Mouse (Mus musculus): ENCODE measurements around the gene Ppil6. TPM values are rescaled to one million over a fixed set of nuclear protein-coding genes. Genes with fewer than 3 reads are reported as not detected.

Gene Ppil6
- polyA plus RNA-seq, 1 experiment from 2014 or later: 0.55 TPM

GRCm38 (mm10) chr10:41467325-41467724 lies 22.9 kb upstream of the Ppil6 start:
- H3K4me3 ChIP-seq: no peak overlapping the region
- H3K27ac ChIP-seq: no peak overlapping the region
- H3K27me3 ChIP-seq: no peaks in the 10 kb centered on the region
- H3K4me1 ChIP-seq: no peaks in the 10 kb centered on the region
- H3K36me3 ChIP-seq: peaks cover 27% of the 10 kb centered on the region
- no peak overlapping the region for H3K4me2 ChIP-seq (replicated peaks)
- no peaks in the 10 kb centered on the region for H3K9me3 ChIP-seq
- no peak for ATAC-seq (ENCODE audit: insufficient number of reproducible peaks, insufficient read depth, low FRiP score, low TSS enrichment)
- no peak overlapping the region for H3K9ac ChIP-seq
- 47% methylated on average over 6 of the region's 6 CpGs for WGBS

- Histone ChIP-seq H3K9ac (no peak overlapping the region), H3K9me3 (no peaks in the 10 kb centered on the region), H3K4me3 (no peak overlapping the region), H3K27ac (no peak overlapping the region), H3K4me1 (peaks cover under 1% of the 10 kb centered on the region; the same call in 1 of the 2 replicates), H3K27me3 (no peaks in the 10 kb centered on the region), H3K36me3 (peaks cover 14% of the 10 kb centered on the region), H3K4me2 (replicated peaks) (no peak overlapping the region)
- no peak for ATAC-seq (ENCODE audit: insufficient number of reproducible peaks, insufficient read depth, low FRiP score, low TSS enrichment)
- WGBS: 83% methylated on average over 3 of the region's 3 CpGs
Measured at GRCm38 (mm10) chr10:41470693-41471092, 19.5 kb upstream of the Ppil6 start.

DNA sequence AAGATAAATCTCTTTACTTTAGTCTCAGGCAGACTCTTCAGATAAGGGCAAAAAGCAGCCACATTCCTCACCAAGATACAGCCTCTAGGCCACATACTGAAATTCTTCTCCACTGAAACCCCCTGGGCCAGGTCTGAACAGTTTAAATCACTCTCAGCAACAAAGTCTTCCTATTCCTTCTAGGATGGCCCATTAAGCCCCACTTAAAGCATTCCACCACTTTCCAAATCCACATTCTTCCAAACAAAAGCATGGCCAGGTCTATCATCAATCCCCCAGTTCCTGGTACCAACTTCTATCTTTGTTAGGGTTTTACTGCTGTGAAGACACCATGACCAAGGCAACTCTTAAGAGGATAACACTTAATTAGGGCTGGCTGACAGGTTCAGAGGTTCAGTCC lies 17.7 kb upstream of the Ppil6 start:
- Histone ChIP-seq H3K36me3 (peaks cover 6% of the 10 kb centered on the region), H3K9me3 (no peaks in the 10 kb centered on the region), H3K27me3 (no peaks in the 10 kb centered on the region), H3K9ac (no peak overlapping the region), H3K4me3 (no peak overlapping the region), H3K4me2 (replicated peaks) (no peak overlapping the region), H3K27ac (no peak overlapping the region), H3K4me1 (peaks cover 10% of the 10 kb centered on the region)
- ATAC-seq (ENCODE audit: insufficient number of reproducible peaks, insufficient read depth, low FRiP score, low TSS enrichment): no peak

- ATAC-seq (ENCODE audit: insufficient number of reproducible peaks, insufficient read depth, low FRiP score, low TSS enrichment): no peak
Measured at GRCm38 (mm10) chr10:41472962-41473481, 17.2 kb upstream of the Ppil6 start.

DNA sequence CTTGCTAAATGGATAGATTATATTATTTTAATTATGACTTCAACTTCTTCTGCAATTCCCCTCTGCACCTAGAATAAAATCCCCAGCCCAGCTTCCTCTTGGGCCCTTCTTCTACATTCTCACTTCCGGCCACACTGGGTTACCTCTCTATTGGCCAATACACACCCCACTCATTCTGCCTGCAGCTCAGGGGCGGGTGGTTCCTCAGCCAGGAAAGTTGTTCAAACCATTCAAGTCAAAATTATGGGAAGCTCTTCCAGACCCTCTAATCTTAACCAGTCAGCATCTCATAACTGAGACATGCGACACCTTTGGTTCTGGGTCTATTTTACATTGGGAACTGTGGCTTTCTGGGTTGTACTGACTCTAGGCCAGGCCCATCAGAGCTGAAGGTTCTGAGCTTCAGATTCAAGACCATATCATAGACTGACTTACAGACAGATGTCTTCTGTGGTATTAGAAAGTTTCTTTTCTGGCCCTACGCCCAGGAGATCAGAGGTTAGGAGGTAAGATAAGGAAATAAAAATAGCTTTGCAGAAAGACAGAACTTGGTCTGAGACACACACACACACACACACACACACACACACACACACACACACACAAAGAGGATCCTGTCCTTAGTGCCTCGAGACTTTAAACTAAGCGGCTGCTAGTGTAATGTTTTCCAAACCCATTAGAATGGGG lies 16.3 kb upstream of the Ppil6 start:
- Histone ChIP-seq H3K9me3 (no peaks in the 10 kb centered on the region), H3K4me3 (no peak overlapping the region), H3K36me3 (peaks cover 5% of the 10 kb centered on the region), H3K4me1 (peaks cover 10% of the 10 kb centered on the region), H3K27me3 (no peaks in the 10 kb centered on the region), H3K4me2 (replicated peaks) (no peak overlapping the region), H3K27ac (no peak overlapping the region), H3K9ac (no peak overlapping the region)
- WGBS: 74% methylated on average over 6 of the region's 6 CpGs
- ATAC-seq (ENCODE audit: insufficient number of reproducible peaks, insufficient read depth, low FRiP score, low TSS enrichment): no peak

More at GRCm38 (mm10) chr10:41472962-41473481, 17.2 kb upstream of the Ppil6 start:
- Histone ChIP-seq H3K27me3 (no peaks in the 10 kb centered on the region), H3K9ac (no peak overlapping the region), H3K9me3 (no peaks in the 10 kb centered on the region), H3K4me1 (peaks cover 10% of the 10 kb centered on the region), H3K4me2 (replicated peaks) (no peak overlapping the region), H3K36me3 (peaks cover 6% of the 10 kb centered on the region), H3K27ac (no peak overlapping the region), H3K4me3 (no peak overlapping the region)
- WGBS: 78% methylated on average over 5 of the region's 5 CpGs

GRCm38 (mm10) chr10:41474981-41475391 lies 15.3 kb upstream of the Ppil6 start:
- 0 out of 2 replicates have a peak overlapping the region, but pooled peaks have one; percentile 19 for H3K27ac ChIP-seq
- H3K4me3 ChIP-seq: no peak overlapping the region
- H3K4me1 ChIP-seq: peaks cover 10% of the 10 kb centered on the region
- H3K9me3 ChIP-seq: no peaks in the 10 kb centered on the region
- no peaks in the 10 kb centered on the region for H3K27me3 ChIP-seq
- no peak overlapping the region; the same call in 1 of the 2 replicates for H3K4me2 ChIP-seq (replicated peaks)
- 63% methylated on average over 1 of the region's 1 CpGs for WGBS
- ATAC-seq (ENCODE audit: insufficient number of reproducible peaks, insufficient read depth, low FRiP score, low TSS enrichment): no peak
- peaks cover 13% of the 10 kb centered on the region for H3K36me3 ChIP-seq
- H3K9ac ChIP-seq: no peak overlapping the region

GRCm38 (mm10) chr10:41476171-41477017 lies 13.8 kb upstream of the Ppil6 start, which contains the start of gene Mical1:
Gene Mical1, plus strand, starts transcription at chr10:41476314.
- peak within 1 kb of the TSS; percentile 69 for H3K9ac ChIP-seq
- peaks cover 20% of the 10 kb centered on the region for H3K36me3 ChIP-seq
- H3K4me2 ChIP-seq (replicated peaks): peak within 1 kb of the TSS; percentile 82
- H3K27ac ChIP-seq: peak within 1 kb of the TSS; percentile 65
- H3K9me3 ChIP-seq: no peaks in the 10 kb centered on the region
- WGBS: under 1% methylated on average over 35 of the region's 35 CpGs
- ATAC-seq (ENCODE audit: insufficient number of reproducible peaks, insufficient read depth, low FRiP score, low TSS enrichment): peak; percentile 80
- no peaks in the 10 kb centered on the region for H3K27me3 ChIP-seq
- H3K4me1 ChIP-seq: peaks cover 10% of the 10 kb centered on the region
- peak within 1 kb of the TSS; percentile 64 for H3K4me3 ChIP-seq

- Histone ChIP-seq H3K9ac (peak overlapping the region; percentile 69), H3K4me2 (replicated peaks) (peak overlapping the region; percentile 82), H3K36me3 (peaks cover 25% of the 10 kb centered on the region), H3K9me3 (no peaks in the 10 kb centered on the region), H3K4me1 (peaks cover 10% of the 10 kb centered on the region), H3K4me3 (peak overlapping the region; percentile 64), H3K27me3 (no peaks in the 10 kb centered on the region), H3K27ac (peak overlapping the region; percentile 65)
- WGBS: 0% methylated on average over 9 of the region's 9 CpGs
- 0 out of 2 replicates have a peak, but pooled peaks have one; percentile 10 for ATAC-seq (ENCODE audit: insufficient number of reproducible peaks, insufficient read depth, low FRiP score, low TSS enrichment)
Measured at GRCm38 (mm10) chr10:41477018-41477277, 13.3 kb upstream of the Ppil6 start.

GRCm38 (mm10) chr10:41477278-41478181 lies 12.7 kb upstream of the Ppil6 start:
- Histone ChIP-seq H3K4me3 (peak overlapping the region; percentile 64), H3K36me3 (peaks cover 31% of the 10 kb centered on the region), H3K4me1 (peaks cover 10% of the 10 kb centered on the region), H3K9ac (peak overlapping the region; percentile 69), H3K9me3 (no peaks in the 10 kb centered on the region), H3K27me3 (no peaks in the 10 kb centered on the region), H3K4me2 (replicated peaks) (peak overlapping the region; percentile 82), H3K27ac (peak overlapping the region; percentile 65)
- 4% methylated on average over 20 of the region's 20 CpGs for WGBS
- peak; percentile 57; the same call in 1 of the 2 replicates for ATAC-seq (ENCODE audit: insufficient number of reproducible peaks, insufficient read depth, low FRiP score, low TSS enrichment)

GRCm38 (mm10) chr10:41479961-41480360 lies 10.3 kb upstream of the Ppil6 start:
- H3K4me1 ChIP-seq: peaks cover 10% of the 10 kb centered on the region
- no peaks in the 10 kb centered on the region for H3K9me3 ChIP-seq
- H3K27me3 ChIP-seq: no peaks in the 10 kb centered on the region
- WGBS: 89% methylated on average over 3 of the region's 3 CpGs
- peaks cover 55% of the 10 kb centered on the region for H3K36me3 ChIP-seq
- H3K4me3 ChIP-seq: no peak overlapping the region
- ATAC-seq (ENCODE audit: insufficient number of reproducible peaks, insufficient read depth, low FRiP score, low TSS enrichment): no peak
- H3K9ac ChIP-seq: no peak overlapping the region
- H3K4me2 ChIP-seq (replicated peaks): no peak overlapping the region
- H3K27ac ChIP-seq: no peak overlapping the region
